Mouse (Mus musculus) T-helper 1 cell (primary cell): ENCODE measurements around the gene B3galt4.

Experiments
- in situ Hi-C: fragments of 300-600 bp; cut with MboI, MseI; formaldehyde crosslinking; loops from one replicate; pipeline ENCODE4 v1.15.1; 2025; ENCODE audit warnings: high pct_unique_total_duplicates

B3galt4 gene

GRCm38 (mm10) chr17:33947430-33948089 lies 3.7 kb downstream of the B3galt4 start:
- in situ Hi-C loops, result no loop called here

- in situ Hi-C loops, result no loop called here
Observed at GRCm38 (mm10) chr17:33943454-33943853, 7.8 kb downstream of the B3galt4 start.

GRCm38 (mm10) chr17:33941381-33941780 lies 9.9 kb downstream of the B3galt4 start:
- in situ Hi-C loops, result no loop called here

DNA sequence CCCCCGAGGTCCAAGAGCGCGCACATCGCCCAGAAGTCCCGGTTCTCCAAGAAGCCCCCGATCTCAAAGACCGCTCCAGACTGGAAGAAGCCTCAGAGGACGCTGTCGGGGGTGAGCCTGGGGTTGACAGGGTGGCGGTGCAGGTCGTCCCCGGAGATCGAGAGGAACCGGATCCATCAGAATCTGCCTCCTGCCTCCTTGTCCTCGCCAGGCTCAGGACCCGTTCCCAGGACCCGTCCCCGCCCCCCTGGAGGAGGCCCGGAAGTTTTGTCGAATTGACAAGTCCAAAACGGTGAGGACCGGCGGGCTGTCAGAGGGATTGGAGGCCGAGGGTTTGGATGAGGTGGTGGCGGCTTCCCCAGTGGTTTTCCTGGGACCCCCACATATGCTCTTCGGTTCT lies 10.3 kb downstream of the B3galt4 start:
- in situ Hi-C loops, result no loop called here

DNA sequence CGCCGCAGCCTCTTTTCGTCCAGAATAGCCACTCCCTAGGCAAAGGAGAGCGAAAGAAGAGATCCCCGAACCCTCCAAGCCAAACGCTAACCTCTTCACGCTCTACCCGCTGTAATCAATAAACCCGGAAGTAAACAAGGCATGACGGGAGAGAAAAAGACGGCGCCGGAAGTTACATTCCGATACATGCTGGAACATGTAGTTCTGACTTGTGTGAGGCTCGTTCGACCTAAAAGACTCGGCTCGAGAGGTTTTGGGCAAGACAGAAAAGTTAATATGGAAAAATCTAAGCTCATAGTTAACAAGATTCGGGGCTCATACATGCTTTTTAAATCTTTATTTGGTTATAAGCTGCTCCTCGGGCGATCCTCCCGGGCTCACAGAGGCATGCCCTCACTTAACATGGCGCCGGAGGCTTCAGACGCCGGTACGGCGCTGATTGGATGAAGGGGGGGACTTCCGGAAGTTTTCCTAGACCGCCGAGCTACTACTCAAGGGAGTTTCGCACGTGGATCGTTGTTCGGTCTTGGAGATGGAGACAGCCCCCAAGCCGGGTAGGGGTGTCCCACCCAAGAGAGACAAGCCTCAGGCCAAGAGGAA lies 11.0 kb downstream of the B3galt4 start, which contains the start of the genes Pfdn6 and Wdr46:
Pfdn6 (minus strand) TSS at position 138 of the 600 bp plus-strand sequence.
Wdr46 (plus strand) TSS at position 455 of the 600 bp plus-strand sequence.
- in situ Hi-C loops, result no loop called here

GRCm38 (mm10) chr17:33938783-33939182 lies 12.5 kb downstream of the B3galt4 start:
- in situ Hi-C loops, result no loop called here

- in situ Hi-C loops, result no loop called here
Observed at GRCm38 (mm10) chr17:33936993-33937392, 14.3 kb downstream of the B3galt4 start.

- in situ Hi-C loops, result no loop called here
Observed at GRCm38 (mm10) chr17:33935422-33936055, 15.7 kb downstream of the B3galt4 start.

DNA sequence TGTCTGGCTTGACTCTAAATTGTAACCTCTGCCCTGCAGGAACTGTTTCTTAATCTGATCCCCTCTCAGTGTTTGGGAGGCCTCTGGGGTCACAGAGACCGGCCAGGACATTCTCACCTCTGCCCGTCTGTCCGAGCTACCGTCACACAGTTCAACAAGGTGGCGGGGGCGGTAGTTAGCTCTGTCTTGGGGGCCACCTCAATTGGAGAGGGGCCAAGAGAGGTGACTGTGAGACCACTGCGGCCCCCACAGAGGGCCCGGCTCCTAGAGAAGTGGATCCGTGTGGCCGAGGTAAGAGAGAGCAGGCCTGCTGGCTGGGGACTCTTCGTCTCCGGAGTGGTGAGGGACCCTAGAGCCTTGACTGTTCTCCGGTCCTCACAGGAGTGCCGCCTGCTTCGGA lies 18.3 kb downstream of the B3galt4 start:
- in situ Hi-C loops, result no loop called here

DNA sequence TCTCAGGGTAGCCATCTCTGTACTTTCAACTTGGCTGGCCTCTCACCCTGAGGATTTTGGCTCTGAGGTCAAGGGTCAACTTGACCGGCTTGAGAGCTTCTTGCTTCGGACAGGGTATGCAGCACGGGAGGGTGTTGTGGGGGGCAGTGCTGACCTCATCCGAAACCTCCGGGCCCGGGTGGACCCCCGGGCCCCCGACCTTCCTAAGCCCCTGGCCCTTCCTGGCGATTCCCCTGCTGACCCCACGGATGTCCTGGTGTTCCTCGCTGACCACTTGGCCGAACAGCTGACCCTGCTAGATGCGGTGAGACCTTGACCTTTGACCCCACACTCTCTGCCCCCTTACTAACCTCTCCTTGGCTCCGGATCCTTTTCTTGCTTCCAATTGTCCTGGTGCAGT lies 18.8 kb downstream of the B3galt4 start:
- in situ Hi-C loops, result no loop called here

- in situ Hi-C loops, result no loop called here
Observed at GRCm38 (mm10) chr17:33931947-33932346, 19.3 kb downstream of the B3galt4 start.

- in situ Hi-C loops, result no loop called here
Observed at GRCm38 (mm10) chr17:33931159-33931866, 20.0 kb downstream of the B3galt4 start.

GRCm38 (mm10) chr17:33930280-33931158 lies 20.8 kb downstream of the B3galt4 start:
- in situ Hi-C loops, result no loop called here

- in situ Hi-C loops, result no loop called here
Observed at GRCm38 (mm10) chr17:33929371-33930279, 21.7 kb downstream of the B3galt4 start, which contains the start of gene Rgl2. Gene Rgl2 (plus strand): TSS chr17:33929543.

GRCm38 (mm10) chr17:33928251-33928947 lies 22.9 kb downstream of the B3galt4 start:
- in situ Hi-C loops, result no loop called here

- in situ Hi-C loops, result no loop called here
Observed at GRCm38 (mm10) chr17:33926207-33926932, 24.9 kb downstream of the B3galt4 start.

- in situ Hi-C loops, result no loop called here
Observed at GRCm38 (mm10) chr17:33925406-33926116, 25.7 kb downstream of the B3galt4 start.
